Mouse (Mus musculus) olfactory bulb, adult 2 months (tissue): ENCODE data around the gene Dop1a.

Experiments
- CTCF ChIP-seq: fragments of 200-500 bp; IDR thresholded peaks from 2 replicates; pipeline ENCODE4 v1.5.1; 2012; ENCODE audit warnings: low read depth, mild to moderate bottlenecking, low read length, moderate library complexity; ENCODE audit not compliant: insufficient read depth
- POLR2A ChIP-seq: fragments of 200-500 bp; IDR thresholded peaks from 2 replicates; pipeline ENCODE4 v1.6.1; 2012; ENCODE audit warnings: mild to moderate bottlenecking, low read depth, low read length, moderate library complexity; ENCODE audit not compliant: insufficient read depth

DNA sequence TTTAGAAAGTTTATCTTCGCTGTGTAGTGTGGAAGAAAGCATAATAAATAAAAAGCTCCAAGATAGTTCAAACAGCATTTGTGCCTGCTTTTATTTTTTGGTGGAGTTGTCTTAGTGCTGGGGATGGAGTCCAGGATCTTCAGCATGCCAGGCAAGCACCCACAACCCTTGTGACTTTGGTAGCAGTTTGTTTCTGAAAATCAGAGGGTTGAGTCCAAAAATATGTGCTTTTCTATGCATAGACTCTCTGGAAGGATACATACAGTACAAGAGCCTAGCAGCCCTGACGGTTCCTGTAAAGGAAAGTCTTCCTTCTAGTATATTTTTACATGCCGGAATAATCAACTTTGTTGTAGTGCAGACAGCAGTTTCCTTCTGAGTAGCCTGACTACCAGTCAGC lies 83.8 kb downstream of the Dop1a start:
- TF ChIP-seq POLR2A: no peak
- TF ChIP-seq CTCF: no peak
